Mouse (Mus musculus) large intestine, adult 2 months (tissue): ENCODE results near the gene Ereg. TPM values are rescaled to one million over a fixed set of nuclear protein-coding genes. Genes with fewer than 3 reads are reported as not detected.
A peak's percentile ranks its signal among the peaks of the same experiment; 100 is the strongest.

Experiments used
- DNase-seq: peaks from one replicate; pipeline ENCODE4 v3.0.0-alpha.2; 2012; ENCODE audit warnings: low read depth, low spot score
- WGBS: fragments of 180-500 bp; shearing (Covaris S2); methylation state at CpG from one replicate; pipeline ENCODE4 v1.1.7; 2018; 5-methylcytosine and 5-hydroxymethylcytosine counted together
- polyA plus RNA-seq: library from polyadenylated mRNA; depleted of rRNA; stranded (reverse); fragments of >200 nt; gene quantifications from 2 replicates; pipeline ENCODE4 v1.2.3, GENCODE M21; 2012; rRNA removed

Ereg gene
- polyA plus RNA-seq, 1 experiment = 2.3 TPM

GRCm38 (mm10) chr5:91106248-91106647 lies 31.8 kb downstream of the Ereg start:
- no peak for DNase-seq
- 54% methylated on average over 5 of the region's 5 CpGs for WGBS

- WGBS = 35% methylated on average over 6 of the region's 6 CpGs
- DNase-seq = peak; percentile 25
These were observed 35.7 kb downstream of the Ereg start for GRCm38 (mm10) chr5:91110023-91110670.

- DNase-seq = no peak
- WGBS = 82% methylated on average over 8 of the region's 8 CpGs
These were observed 36.6 kb downstream of the Ereg start for GRCm38 (mm10) chr5:91111019-91111418.

GRCm38 (mm10) chr5:91113967-91114366 lies 39.5 kb downstream of the Ereg start:
- no peak for DNase-seq
- WGBS = 89% methylated on average over 2 of the region's 2 CpGs

GRCm38 (mm10) chr5:91114574-91114973 lies 40.2 kb downstream of the Ereg start:
- no peak for DNase-seq
- 84% methylated on average over 1 of the region's 1 CpGs for WGBS

- no peak for DNase-seq
These were observed 44.2 kb downstream of the Ereg start for GRCm38 (mm10) chr5:91118618-91119017.

GRCm38 (mm10) chr5:91123404-91123803 lies 49.0 kb downstream of the Ereg start:
- WGBS = 61% methylated on average over 4 of the region's 4 CpGs

GRCm38 (mm10) chr5:91124140-91124539 lies 49.7 kb downstream of the Ereg start:
- WGBS = 56% methylated on average over 2 of the region's 2 CpGs
- DNase-seq = no peak

More at GRCm38 (mm10) chr5:91123404-91123803, 49.0 kb downstream of the Ereg start:
- DNase-seq = no peak

- 51% methylated on average over 1 of the region's 1 CpGs for WGBS
- no peak for DNase-seq
These were observed 52.2 kb downstream of the Ereg start for GRCm38 (mm10) chr5:91126623-91127022.

GRCm38 (mm10) chr5:91134961-91135360 lies 60.5 kb downstream of the Ereg start:
- DNase-seq = no peak
- WGBS = 33% methylated on average over 1 of the region's 1 CpGs

- no peak for DNase-seq
- WGBS = 10% methylated on average over 7 of the region's 7 CpGs
These were observed 64.5 kb downstream of the Ereg start for GRCm38 (mm10) chr5:91138970-91139369.

- DNase-seq = peak; percentile 59
- WGBS = under 1% methylated on average over 44 of the region's 44 CpGs
These were observed 65.0 kb downstream of the Ereg start, which contains the start of gene Areg for GRCm38 (mm10) chr5:91139446-91139873. Areg (plus strand) TSS chr5:91139599.

- no peak for DNase-seq
- WGBS = 81% methylated on average over 13 of the region's 13 CpGs
These were observed 66.5 kb downstream of the Ereg start for GRCm38 (mm10) chr5:91140896-91141448.

Other genes with a start within 250 kb of the Ereg start
- gene Cxcl1, start 183.4 kb upstream of the Ereg start, polyA plus RNA-seq = 1.3 and 2.8 TPM in 2 replicates
- 0.50 and 1.8 TPM in 2 replicates for gene Cxcl2, start 170.8 kb upstream of the Ereg start, polyA plus RNA-seq
- 12.7 and 19.5 TPM in 2 replicates for gene Mthfd2l, start 143.5 kb upstream of the Ereg start, polyA plus RNA-seq
- gene Epgn, start 47.2 kb upstream of the Ereg start, polyA plus RNA-seq = 0.05 and 0.14 TPM in 2 replicates
- 2.0 and 2.2 TPM in 2 replicates for gene Areg, start 65.0 kb downstream of the Ereg start, polyA plus RNA-seq